Mouse (Mus musculus): ENCODE data around the gene Mea1. TPM values are rescaled to one million over a fixed set of nuclear protein-coding genes. Genes with fewer than 3 reads are reported as not detected.

Mea1 gene
- polyA plus RNA-seq, 1 experiment from 2014 or later = 302 TPM

DNA sequence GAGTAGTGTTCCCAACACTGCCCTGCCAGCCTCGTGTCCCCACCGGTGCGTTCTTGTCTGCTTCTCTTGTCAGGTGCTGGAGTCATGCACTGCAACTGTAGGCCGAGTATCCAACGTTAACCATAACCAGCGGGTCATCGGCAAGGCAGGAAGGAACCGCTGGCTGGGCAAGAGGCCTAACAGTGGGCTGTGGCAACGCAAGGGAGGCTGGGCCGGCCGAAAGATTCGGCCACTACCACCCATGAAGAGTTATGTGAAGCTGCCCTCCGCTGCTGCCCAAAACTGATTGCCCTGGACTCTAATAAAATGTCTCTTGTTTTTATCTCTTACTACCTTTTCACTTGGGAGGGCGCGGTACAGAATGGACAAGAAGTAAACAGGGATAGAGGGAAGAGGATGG is 28.8 kb upstream of the Mea1 start:
- peak overlapping the region; percentile 86 for H3K9ac ChIP-seq
- no peaks in the 10 kb centered on the region for H3K9me3 ChIP-seq
- H3K27me3 ChIP-seq = no peaks in the 10 kb centered on the region
- H3K4me1 ChIP-seq (replicated peaks) = peaks cover 50% of the 10 kb centered on the region
- H3K4me3 ChIP-seq = peak overlapping the region; percentile 57
- no peak for ATAC-seq (ENCODE audit: low FRiP score, low read depth)
- H3K4me2 ChIP-seq = peak overlapping the region; percentile 90
- H3K36me3 ChIP-seq = peaks cover 29% of the 10 kb centered on the region
- WGBS = 31% methylated on average over 15 of the region's 15 CpGs
- H3K27ac ChIP-seq (replicated peaks) = peak overlapping the region; percentile 95

DNA sequence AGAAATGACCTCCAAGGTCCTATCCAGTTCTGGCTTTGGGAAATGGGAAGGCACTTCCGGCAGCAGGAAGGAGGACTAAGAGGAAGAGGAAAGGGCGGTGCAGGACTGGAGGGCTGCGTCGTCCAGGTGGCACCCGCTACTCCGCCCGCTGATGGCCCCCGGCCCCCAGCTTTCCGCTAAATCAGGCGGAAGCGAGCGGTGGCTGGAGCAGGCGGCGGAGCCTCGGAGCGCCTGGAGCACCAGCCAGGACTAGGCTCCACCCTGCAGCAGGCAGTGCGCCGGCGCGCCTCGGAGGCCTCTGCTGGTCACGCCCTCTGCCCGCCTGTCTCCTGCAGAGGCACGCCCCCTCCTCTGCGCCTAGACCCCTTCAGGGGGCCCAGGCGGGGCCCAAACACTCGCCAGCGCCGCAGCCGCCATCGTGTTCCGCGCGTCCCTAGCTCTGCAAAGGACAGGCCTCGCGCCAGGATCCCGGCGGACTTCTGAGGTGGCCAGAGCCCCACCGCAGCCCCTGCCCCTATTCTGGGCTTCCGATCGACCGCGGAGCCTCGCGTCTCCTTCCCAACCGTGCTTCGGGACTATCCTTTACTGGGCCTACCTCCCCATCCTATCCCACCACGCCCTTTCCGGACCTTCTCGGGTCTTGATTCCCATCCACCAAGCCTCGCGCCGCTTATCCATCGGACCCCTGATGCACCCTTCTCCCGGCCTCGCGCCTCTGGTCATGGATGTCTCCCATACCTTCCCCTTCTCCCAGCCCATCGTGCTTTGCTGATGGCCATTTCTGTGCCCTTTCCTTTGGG is 28.2 kb upstream of the Mea1 start, which contains the start of gene Cul7:
Gene Cul7, plus strand, starts transcription at position 106 of the 800 bp plus-strand sequence.
- Histone ChIP-seq H3K36me3 (peaks cover 31% of the 10 kb centered on the region), H3K27me3 (no peaks in the 10 kb centered on the region), H3K27ac (replicated peaks) (peak within 1 kb of the TSS; percentile 95), H3K4me1 (replicated peaks) (peaks cover 44% of the 10 kb centered on the region), H3K4me2 (peak within 1 kb of the TSS; percentile 90), H3K9me3 (no peaks in the 10 kb centered on the region), H3K9ac (peak within 1 kb of the TSS; percentile 86), H3K4me3 (peak within 1 kb of the TSS; percentile 57)
- ATAC-seq (ENCODE audit: low FRiP score, low read depth) = peak; percentile 95
- WGBS = under 1% methylated on average over 49 of the region's 58 CpGs

DNA sequence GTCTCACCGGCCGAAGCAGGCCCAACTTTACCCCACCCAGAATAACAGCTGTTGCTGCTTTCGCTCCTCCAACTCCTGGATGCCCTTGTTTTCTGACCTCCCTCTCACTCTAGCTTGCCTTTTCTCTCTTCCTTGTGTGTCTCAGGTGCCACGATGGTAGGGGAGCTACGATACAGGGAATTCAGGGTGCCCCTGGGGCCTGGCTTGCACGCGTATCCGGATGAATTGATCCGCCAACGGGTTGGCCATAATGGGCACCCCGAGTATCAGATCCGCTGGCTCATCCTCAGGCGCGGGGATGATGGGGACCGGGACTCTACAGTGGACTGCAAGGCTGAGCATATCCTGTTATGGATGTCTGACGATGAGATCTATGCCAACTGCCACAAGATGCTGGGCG is 27.3 kb upstream of the Mea1 start:
- 71% methylated on average over 17 of the region's 17 CpGs for WGBS

DNA sequence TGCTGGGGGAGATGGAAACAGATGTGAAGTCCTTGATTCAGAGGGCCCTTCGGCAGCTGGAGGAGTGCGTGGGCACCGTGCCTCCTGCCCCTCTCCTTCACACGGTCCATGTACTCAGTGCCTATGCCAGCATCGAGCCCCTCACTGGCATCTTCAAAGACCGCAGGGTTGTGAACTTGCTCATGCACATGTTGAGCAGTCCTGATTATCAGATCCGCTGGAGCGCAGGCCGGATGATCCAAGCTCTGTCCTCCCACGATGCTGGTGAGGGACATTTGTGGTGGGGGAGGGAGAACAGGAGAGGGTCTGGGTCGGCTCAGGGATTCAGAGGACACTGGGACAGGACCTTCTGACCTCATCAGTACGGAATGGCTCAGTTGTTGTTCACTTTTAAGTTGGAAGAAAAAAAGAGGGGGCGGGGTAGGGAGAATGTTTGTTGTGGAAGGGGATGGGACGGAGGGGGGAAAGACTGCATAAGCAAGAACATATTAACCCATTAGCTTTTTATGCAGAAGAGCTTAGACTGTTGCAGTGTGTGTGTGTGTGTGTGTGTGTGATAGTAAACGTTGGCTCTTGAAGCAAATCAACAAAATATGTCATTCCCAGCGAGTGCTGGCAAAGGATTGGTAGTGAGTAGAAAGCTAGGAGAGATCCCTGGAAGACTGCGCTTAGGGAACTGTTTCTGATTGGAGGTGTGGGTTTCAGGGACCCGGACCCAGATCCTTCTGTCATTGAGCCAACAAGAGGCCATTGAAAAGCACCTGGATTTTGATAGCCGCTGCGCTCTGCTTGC is 26.6 kb upstream of the Mea1 start:
- no peak for ATAC-seq (ENCODE audit: low FRiP score, low read depth)
- H3K9me3 ChIP-seq = no peaks in the 10 kb centered on the region
- 72% methylated on average over 20 of the region's 20 CpGs for whole genome bisulfite sequencing
- H3K4me2 ChIP-seq = peak overlapping the region; percentile 90
- peaks cover 37% of the 10 kb centered on the region for H3K4me1 ChIP-seq (replicated peaks)
- peak overlapping the region; percentile 57 for H3K4me3 ChIP-seq
- no peaks in the 10 kb centered on the region for H3K27me3 ChIP-seq
- peak overlapping the region; percentile 86 for H3K9ac ChIP-seq
- peaks cover 46% of the 10 kb centered on the region for H3K36me3 ChIP-seq
- no peak overlapping the region for H3K27ac ChIP-seq (replicated peaks)

More for the DNA sequence above, 27.3 kb upstream of the Mea1 start:
- Histone ChIP-seq H3K9ac (peak overlapping the region; percentile 86), H3K9me3 (no peaks in the 10 kb centered on the region), H3K4me3 (peak overlapping the region; percentile 57), H3K4me1 (replicated peaks) (peaks cover 42% of the 10 kb centered on the region), H3K4me2 (peak overlapping the region; percentile 90), H3K36me3 (peaks cover 40% of the 10 kb centered on the region), H3K27ac (replicated peaks) (peak overlapping the region; percentile 95), H3K27me3 (no peaks in the 10 kb centered on the region)
- no peak for ATAC-seq (ENCODE audit: low FRiP score, low read depth)

DNA sequence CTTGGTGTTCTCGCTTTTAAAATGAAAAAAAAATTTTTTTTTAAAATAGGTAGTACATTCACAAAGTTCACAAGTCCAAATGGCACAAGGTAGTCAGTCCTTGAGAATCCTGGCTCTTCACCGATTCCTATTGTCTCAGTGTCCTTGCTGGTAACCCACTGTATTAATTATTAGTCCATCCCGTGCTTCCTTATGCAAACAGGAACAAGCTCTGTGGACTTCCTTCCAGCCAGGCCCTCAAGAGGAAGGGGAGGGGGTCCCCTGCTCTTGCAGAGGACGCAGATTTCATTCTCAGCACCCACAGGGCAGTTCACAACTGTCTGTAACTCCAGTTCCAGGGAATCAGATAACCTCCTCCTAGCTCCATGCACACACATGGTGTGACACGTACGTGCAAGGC is 22.5 kb upstream of the Mea1 start:
- ATAC-seq (ENCODE audit: low FRiP score, low read depth) = no peak
- Histone ChIP-seq H3K4me1 (replicated peaks) (peaks cover 23% of the 10 kb centered on the region), H3K27me3 (no peaks in the 10 kb centered on the region), H3K4me3 (no peak overlapping the region), H3K27ac (replicated peaks) (no peak overlapping the region), H3K9ac (no peak overlapping the region), H3K4me2 (no peak overlapping the region), H3K36me3 (peaks cover 81% of the 10 kb centered on the region), H3K9me3 (no peaks in the 10 kb centered on the region)
- WGBS = 84% methylated on average over 6 of the region's 6 CpGs

DNA sequence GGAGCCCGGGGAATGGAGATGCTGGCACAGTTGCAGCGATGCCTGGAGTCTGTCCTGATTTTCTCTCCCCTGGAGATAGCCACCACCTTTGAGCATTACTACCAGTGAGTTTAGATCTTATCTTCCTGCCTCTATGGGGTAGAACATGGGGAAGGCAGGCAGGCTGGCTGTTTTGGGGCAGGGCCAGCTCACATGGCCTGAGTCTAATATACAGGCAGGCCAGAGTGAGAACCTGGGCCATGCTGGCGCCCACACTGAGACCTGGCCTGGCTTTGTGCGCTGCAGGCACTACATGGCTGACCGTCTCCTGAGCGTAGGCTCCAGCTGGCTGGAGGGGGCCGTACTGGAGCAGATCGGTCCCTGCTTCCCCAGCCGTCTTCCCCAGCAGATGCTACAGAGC is 17.2 kb upstream of the Mea1 start:
- no peak for ATAC-seq (ENCODE audit: low FRiP score, low read depth)
- WGBS = 94% methylated on average over 9 of the region's 9 CpGs

DNA sequence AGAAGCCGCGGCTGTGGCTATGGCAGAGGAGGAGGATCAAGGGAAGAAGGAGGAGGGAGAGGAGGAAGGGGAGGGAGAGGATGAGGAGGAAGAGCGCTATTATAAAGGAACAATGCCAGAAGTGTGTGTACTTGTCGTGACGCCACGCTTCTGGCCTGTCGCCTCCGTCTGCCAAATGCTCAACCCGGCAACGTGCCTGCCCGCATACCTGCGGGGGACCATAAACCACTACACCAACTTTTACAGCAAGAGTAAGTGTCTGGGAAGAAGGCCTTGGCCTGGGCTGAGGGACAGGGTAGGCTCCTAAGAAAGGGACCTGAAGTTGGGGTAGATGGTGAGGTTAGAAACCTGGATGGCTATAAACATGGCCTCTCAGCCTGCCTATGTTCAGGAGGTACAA is 16.6 kb upstream of the Mea1 start:
- Histone ChIP-seq H3K9ac (no peak overlapping the region), H3K4me3 (no peak overlapping the region), H3K4me2 (no peak overlapping the region), H3K27me3 (no peaks in the 10 kb centered on the region), H3K36me3 (peaks cover 87% of the 10 kb centered on the region), H3K9me3 (no peaks in the 10 kb centered on the region), H3K4me1 (replicated peaks) (no peaks in the 10 kb centered on the region), H3K27ac (replicated peaks) (no peak overlapping the region)
- ATAC-seq (ENCODE audit: low FRiP score, low read depth) = no peak
- WGBS = 93% methylated on average over 12 of the region's 12 CpGs

More for the DNA sequence above, 17.2 kb upstream of the Mea1 start:
- H3K4me2 ChIP-seq = no peak overlapping the region
- H3K27ac ChIP-seq (replicated peaks) = no peak overlapping the region
- H3K36me3 ChIP-seq = peaks cover 90% of the 10 kb centered on the region
- H3K9me3 ChIP-seq = no peaks in the 10 kb centered on the region
- no peak overlapping the region for H3K4me3 ChIP-seq
- H3K9ac ChIP-seq = no peak overlapping the region
- no peaks in the 10 kb centered on the region for H3K27me3 ChIP-seq
- no peaks in the 10 kb centered on the region for H3K4me1 ChIP-seq (replicated peaks)

DNA sequence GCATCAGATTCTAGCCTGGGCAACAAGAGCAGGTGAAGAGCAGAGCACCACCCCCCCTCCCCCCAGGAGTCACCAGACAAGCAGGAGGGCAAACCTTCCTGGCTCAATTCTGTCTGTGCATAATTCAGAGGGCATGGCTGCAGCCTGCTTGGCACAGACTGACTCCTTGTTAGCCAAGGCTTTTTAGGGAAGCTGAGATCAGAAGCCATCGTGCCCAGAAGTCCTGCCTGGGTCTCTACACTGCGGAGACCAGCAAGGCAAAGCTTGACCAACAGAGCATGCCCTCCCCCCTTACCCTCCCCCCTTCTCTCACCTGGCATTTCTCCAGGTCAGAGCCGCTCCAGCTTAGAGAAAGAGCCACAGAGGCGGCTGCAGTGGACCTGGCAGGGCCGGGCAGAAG is 15.9 kb upstream of the Mea1 start:
- H3K4me1 ChIP-seq (replicated peaks) = no peaks in the 10 kb centered on the region
- H3K27ac ChIP-seq (replicated peaks) = no peak overlapping the region
- no peak for ATAC-seq (ENCODE audit: low FRiP score, low read depth)
- peaks cover 84% of the 10 kb centered on the region for H3K36me3 ChIP-seq
- no peak overlapping the region for H3K9ac ChIP-seq
- no peaks in the 10 kb centered on the region for H3K27me3 ChIP-seq
- no peaks in the 10 kb centered on the region for H3K9me3 ChIP-seq
- no peak overlapping the region for H3K4me2 ChIP-seq
- WGBS = 78% methylated on average over 5 of the region's 5 CpGs
- H3K4me3 ChIP-seq = no peak overlapping the region

DNA sequence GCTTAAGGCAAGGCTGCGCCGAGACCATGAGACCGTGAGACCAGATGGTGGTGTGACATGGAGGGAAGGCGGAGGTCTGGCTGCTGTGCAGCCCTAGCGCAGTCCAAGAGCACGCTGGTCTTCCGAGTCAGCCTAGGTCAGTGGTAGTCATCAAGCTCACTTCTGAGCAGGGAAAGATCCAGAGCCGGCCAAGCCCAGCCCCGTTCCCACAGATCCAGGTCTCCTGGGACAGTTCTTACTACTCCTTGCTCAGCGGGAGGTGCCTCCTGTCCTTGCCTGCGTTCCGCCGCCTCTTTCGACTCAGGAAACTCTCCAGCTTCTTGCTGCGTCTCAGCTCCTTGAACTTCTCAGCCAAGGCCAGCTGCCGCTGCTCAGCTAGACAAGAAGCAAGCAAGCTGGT is 10.9 kb upstream of the Mea1 start:
- no peak overlapping the region for H3K4me3 ChIP-seq
- no peaks in the 10 kb centered on the region for H3K27me3 ChIP-seq
- H3K36me3 ChIP-seq = peaks cover 49% of the 10 kb centered on the region
- no peak overlapping the region for H3K9ac ChIP-seq
- no peak overlapping the region for H3K27ac ChIP-seq (replicated peaks)
- ATAC-seq (ENCODE audit: low FRiP score, low read depth) = no peak
- no peak overlapping the region for H3K4me2 ChIP-seq
- 88% methylated on average over 16 of the region's 16 CpGs for WGBS
- peaks cover 2% of the 10 kb centered on the region; the same call in 1 of the 2 replicates for H3K4me1 ChIP-seq (replicated peaks)
- H3K9me3 ChIP-seq = no peaks in the 10 kb centered on the region

DNA sequence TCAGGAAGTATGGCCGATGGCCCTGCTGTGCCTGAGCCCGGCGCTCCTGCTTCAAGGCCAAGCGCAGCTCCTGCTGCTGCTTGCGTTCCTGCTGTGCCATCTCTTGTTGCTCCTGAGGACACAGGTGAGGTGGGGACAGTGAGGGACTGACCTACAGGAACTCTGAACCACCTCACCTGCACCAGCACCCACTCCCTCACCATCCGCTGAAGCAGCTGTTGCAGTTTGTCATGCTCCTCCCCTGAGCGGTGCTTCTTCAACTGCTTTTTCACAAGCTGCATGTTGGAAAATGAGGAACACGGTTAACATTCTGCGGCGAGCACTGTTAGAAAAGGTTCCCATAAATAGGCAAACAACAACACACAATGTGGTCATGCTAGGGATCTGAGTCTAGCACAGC is 8.7 kb upstream of the Mea1 start:
- ATAC-seq (ENCODE audit: low FRiP score, low read depth) = no peak
- no peak overlapping the region for H3K4me2 ChIP-seq
- H3K27ac ChIP-seq (replicated peaks) = no peak overlapping the region
- peaks cover 32% of the 10 kb centered on the region for H3K36me3 ChIP-seq
- no peak overlapping the region for H3K9ac ChIP-seq
- H3K27me3 ChIP-seq = no peaks in the 10 kb centered on the region
- H3K4me3 ChIP-seq = no peak overlapping the region
- H3K4me1 ChIP-seq (replicated peaks) = peaks cover 20% of the 10 kb centered on the region
- 97% methylated on average over 10 of the region's 10 CpGs for WGBS
- H3K9me3 ChIP-seq = no peaks in the 10 kb centered on the region

DNA sequence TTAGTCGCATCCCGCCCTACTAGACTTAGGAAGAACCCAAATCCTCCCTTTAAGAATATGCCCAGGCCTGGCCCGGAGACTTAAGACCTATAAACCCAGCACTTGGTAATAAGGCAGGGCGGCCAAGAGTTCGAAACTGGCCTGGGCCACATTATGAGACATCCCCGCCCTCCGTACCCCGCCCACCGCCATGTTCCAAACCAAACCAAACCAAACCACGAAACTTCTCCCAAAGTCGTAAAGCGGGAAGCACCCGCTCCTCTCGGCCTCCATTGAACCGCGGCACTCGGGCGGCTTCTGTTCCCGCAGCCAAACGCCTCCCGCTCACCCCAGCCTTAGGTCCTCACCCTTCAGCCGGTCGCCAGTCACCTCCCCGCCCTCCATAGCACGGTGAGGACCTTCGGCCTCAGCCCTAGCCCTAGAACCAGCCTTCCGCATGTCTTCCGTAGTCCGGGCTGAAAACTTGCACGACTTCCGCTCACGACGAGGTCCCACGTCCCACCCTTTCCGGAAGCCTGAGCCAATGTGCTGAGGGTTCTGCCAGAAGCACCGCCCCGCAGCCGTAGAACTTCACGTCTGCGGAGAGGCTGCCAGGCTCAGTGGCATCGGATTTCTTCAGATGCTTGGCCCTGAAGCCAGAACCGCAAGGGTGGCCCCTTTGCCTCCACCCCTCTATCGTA is 4.6 kb upstream of the Mea1 start, which contains the start of gene Rrp36:
Gene Rrp36, minus strand, starts transcription at position 503 of the 680 bp plus-strand sequence.
- Histone ChIP-seq H3K4me1 (replicated peaks) (peaks cover 33% of the 10 kb centered on the region), H3K36me3 (peaks cover 45% of the 10 kb centered on the region), H3K4me2 (peak within 1 kb of the TSS; percentile 91), H3K9ac (peak within 1 kb of the TSS; percentile 64), H3K27ac (replicated peaks) (peak within 1 kb of the TSS; percentile 75), H3K27me3 (no peaks in the 10 kb centered on the region), H3K4me3 (peak within 1 kb of the TSS; percentile 84), H3K9me3 (no peaks in the 10 kb centered on the region)
- WGBS = 1% methylated on average over 43 of the region's 43 CpGs
- peak; percentile 90 for ATAC-seq (ENCODE audit: low FRiP score, low read depth)

All from hindbrain, embryonic 15.5 days (tissue).